Mouse (Mus musculus) heart, adult 11 months (tissue): ENCODE data around the gene Sox5.

Experiments used
- DNase-seq: peaks from one replicate; pipeline ENCODE4 v3.0.0; 2022

Sox5 gene

GRCm38 (mm10) chr6:143835331-143835730 lies 946.4 kb downstream of the Sox5 start:
- DNase-seq, result peak; percentile 84

- DNase-seq, result peak; percentile 64
These were observed 947.8 kb downstream of the Sox5 start for GRCm38 (mm10) chr6:143833986-143834385.

- peak; percentile 79 for DNase-seq
These were observed 948.6 kb downstream of the Sox5 start for GRCm38 (mm10) chr6:143833182-143833558.

- DNase-seq, result peak; percentile 35
These were observed 949.1 kb downstream of the Sox5 start for GRCm38 (mm10) chr6:143832483-143833181.

- no peak for DNase-seq
These were observed 950.5 kb downstream of the Sox5 start for GRCm38 (mm10) chr6:143831246-143831645.

DNA sequence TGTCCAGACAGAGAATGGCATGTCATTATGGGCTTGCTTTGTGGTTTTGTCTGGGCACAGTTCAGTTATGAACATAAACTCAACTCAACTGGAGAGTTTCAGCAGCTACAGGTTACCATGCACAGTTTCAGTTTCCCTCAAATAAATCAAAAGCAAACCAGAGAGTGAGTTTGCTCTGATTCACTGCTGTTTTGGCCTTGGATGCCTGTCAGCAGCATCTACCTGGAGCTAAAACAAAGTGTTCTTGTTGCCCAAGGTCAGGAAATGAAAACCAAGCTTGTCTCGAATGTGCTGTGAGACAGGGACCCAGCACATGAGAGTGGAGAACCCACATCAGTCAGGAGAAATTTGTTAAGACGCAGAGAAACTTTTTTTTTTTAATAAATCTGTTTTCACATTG lies 951.6 kb downstream of the Sox5 start:
- DNase-seq, result no peak

GRCm38 (mm10) chr6:143826786-143827185 lies 955.0 kb downstream of the Sox5 start:
- no peak for DNase-seq

- DNase-seq, result no peak
These were observed 955.8 kb downstream of the Sox5 start for GRCm38 (mm10) chr6:143825966-143826365.

- DNase-seq, result no peak
These were observed 956.7 kb downstream of the Sox5 start for GRCm38 (mm10) chr6:143825086-143825485.

- DNase-seq, result no peak
These were observed 993.3 kb downstream of the Sox5 start for GRCm38 (mm10) chr6:143788446-143788845.

DNA sequence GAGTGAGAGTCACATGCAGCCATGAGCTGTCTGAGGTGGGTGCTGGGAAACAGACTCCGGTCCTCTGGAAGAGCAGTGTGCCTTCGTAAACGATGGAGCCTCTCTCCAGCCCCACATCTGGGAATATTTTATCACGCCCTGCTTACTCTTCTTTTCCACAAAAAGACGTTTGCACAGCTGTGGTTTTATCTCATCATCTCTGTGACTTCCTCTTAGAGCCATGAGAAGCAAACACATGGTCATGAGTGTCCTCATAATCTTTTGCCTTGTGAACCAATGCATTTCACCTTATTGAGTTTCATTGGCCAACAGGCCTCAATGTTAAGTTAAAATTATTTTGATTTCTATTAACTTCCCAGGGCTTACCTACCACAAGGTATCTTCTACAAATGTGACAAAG lies 994.4 kb downstream of the Sox5 start:
- no peak for DNase-seq

DNA sequence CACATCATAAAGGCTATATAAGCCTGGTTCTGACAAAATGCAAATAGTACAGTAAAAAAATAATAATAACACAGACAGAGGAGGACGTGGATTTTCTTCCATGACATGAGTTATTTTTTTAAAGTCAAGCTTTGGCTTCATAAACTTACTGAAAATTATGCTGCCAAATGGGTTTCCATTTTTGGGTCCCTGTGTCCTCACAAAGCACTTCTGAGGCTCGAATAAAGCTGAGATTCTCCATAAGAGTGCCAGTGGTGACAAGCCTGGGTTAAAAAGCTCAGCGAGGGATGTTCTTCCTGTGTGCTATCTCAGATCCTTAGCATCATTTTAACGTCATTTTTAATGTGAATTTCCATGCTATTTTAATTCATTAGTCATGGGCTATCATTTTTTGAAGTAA lies 996.1 kb downstream of the Sox5 start:
- no peak for DNase-seq
